Mouse (Mus musculus) heart, embryonic 11.5 days (tissue): Measurements from ENCODE around the gene Trappc3l. TPM values are rescaled to one million over a fixed set of nuclear protein-coding genes. Genes with fewer than 3 reads are reported as not detected.

Experiments used
- ATAC-seq: fragments of 200-750 bp; cut with Nextera tagmentation; replicated peaks from 2 replicates; pipeline ENCODE4 v1.8.0; 2017; ENCODE audit warnings: moderate library complexity; ENCODE audit not compliant: insufficient number of reproducible peaks, low FRiP score, low TSS enrichment
- H3K27ac ChIP-seq: fragments of 300-500 bp; sonication (generic); 2 replicates; pipeline ENCODE4 v1.5.1; 2014; ENCODE audit warnings: mild to moderate bottlenecking, low read depth, low read length
- H3K27me3 ChIP-seq: fragments of 300-500 bp; sonication (generic); 2 replicates; pipeline ENCODE4 v1.6.1; 2014; ENCODE audit warnings: mild to moderate bottlenecking, low read length, mixed read lengths; ENCODE audit not compliant: control insufficient read depth, insufficient read depth
- H3K36me3 ChIP-seq: fragments of 300-500 bp; sonication (generic); 2 replicates; pipeline ENCODE4 v1.6.1; 2014; ENCODE audit warnings: mild to moderate bottlenecking, low read length, moderate library complexity, mixed read lengths; ENCODE audit not compliant: control insufficient read depth, insufficient read depth
- H3K4me1 ChIP-seq: fragments of 300-500 bp; sonication (generic); 2 replicates; pipeline ENCODE4 v1.6.1; 2014; ENCODE audit warnings: low read length; ENCODE audit not compliant: control insufficient read depth, insufficient read depth
- H3K4me2 ChIP-seq: fragments of 300-500 bp; sonication (generic); 2 replicates; pipeline ENCODE4 v1.6.1; 2014; ENCODE audit warnings: mild to moderate bottlenecking, moderate library complexity
- H3K4me3 ChIP-seq: fragments of 300-500 bp; sonication (generic); 2 replicates; pipeline ENCODE4 v1.5.1; 2014; ENCODE audit warnings: low read depth, low read length
- H3K9ac ChIP-seq: fragments of 300-500 bp; sonication (generic); 2 replicates; pipeline ENCODE4 v1.6.1; 2014; ENCODE audit warnings: mild to moderate bottlenecking, low read depth, low read length, moderate library complexity
- H3K9me3 ChIP-seq: fragments of 300-500 bp; sonication (generic); replicated peaks from 2 replicates; pipeline ENCODE4 v1.6.1; 2016; ENCODE audit warnings: low read length; ENCODE audit not compliant: control insufficient read depth
- WGBS: fragments of 180-500 bp; shearing (Covaris S2); extraction: QIAGEN DNeasy Blood & Tissue Kit; methylation state at CpG from one replicate; pipeline ENCODE4 v1.1.7; 2014; ENCODE audit not compliant: insufficient replicate concordance; 5-methylcytosine and 5-hydroxymethylcytosine counted together
- polyA plus RNA-seq: library from polyadenylated mRNA; unstranded; fragments of >200 nt; fragmentation: Nextera tagmentation; extraction: Ambion mirVana; gene quantifications from 2 replicates; pipeline ENCODE4 v1.2.1, GENCODE M21; 2014

Gene Trappc3l
- polyA plus RNA-seq, 1 experiment from 2014 or later, result not detected

DNA sequence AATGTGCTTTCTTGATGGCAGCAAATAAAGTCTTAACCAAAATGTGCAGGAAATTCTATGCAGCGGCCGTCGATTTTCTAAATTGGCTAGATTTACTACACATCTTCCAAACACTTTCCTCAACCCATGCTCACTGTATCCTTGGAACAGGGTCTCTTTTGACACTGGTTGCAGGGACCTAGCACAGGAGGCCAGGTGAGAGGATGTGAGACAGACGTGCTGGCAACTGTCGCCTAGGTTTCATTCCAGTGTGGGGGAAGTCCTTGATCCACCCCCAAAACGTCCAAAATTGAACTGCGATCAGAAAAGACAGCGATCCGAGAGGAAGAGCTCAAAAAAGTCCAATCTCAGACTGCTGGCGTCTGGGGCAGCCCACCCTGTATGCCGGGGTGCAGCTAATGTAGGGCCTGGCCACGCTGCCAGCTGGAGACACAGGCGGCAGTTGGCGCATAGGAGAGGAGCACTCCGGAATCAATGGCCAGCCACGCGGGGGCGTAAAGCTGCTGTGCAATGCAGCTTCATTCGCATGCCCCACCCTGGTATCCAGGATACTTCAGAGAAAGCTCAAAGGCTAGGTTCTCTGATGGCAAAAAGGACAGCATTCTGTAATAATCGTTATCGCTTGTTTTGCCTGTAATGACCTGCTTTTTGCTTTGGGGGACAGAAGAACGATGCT is 3.6 kb upstream of the Trappc3l start:
- Histone ChIP-seq H3K9me3 (no peaks in the 10 kb centered on the region), H3K27me3 (no peaks in the 10 kb centered on the region; the same call in 1 of the 2 replicates), H3K4me2 (peak overlapping the region; percentile 56), H3K4me1 (no peaks in the 10 kb centered on the region), H3K27ac (no peak overlapping the region), H3K9ac (0 out of 2 replicates have a peak overlapping the region, but pooled peaks have one; percentile 39), H3K36me3 (no peaks in the 10 kb centered on the region), H3K4me3 (0 out of 2 replicates have a peak overlapping the region, but pooled peaks have one; percentile 23)
- WGBS, result 19% methylated on average over 22 of the region's 22 CpGs
- ATAC-seq, result no peak

DNA sequence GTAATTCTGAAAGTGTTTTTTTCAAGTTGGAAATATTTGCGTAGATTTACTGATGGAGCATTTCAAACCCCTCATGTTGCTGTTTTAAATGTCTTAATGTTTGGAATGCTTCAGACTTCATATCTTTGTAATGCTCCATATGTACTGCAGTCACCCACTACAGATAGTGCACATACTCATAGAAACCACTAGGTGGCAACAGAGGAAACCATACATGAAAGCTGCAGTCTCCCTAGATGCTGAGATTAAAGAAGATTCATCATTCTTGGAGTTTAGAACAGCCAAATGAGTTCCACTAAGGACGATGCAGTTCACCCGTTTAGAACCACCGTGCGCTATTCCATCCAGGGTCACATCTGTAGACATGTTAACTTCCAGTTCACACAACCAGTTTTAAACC is 810 bp upstream of the Trappc3l start:
- H3K4me3 ChIP-seq, result no peak overlapping the region
- H3K4me1 ChIP-seq, result no peaks in the 10 kb centered on the region
- no peak overlapping the region for H3K4me2 ChIP-seq
- no peak overlapping the region for H3K27ac ChIP-seq
- no peaks in the 10 kb centered on the region for H3K9me3 ChIP-seq
- no peak overlapping the region for H3K9ac ChIP-seq
- H3K27me3 ChIP-seq, result no peaks in the 10 kb centered on the region
- H3K36me3 ChIP-seq, result no peaks in the 10 kb centered on the region
- WGBS, result 19% methylated on average over 5 of the region's 5 CpGs
- ATAC-seq, result 0 out of 2 replicates have a peak, but pooled peaks have one; percentile 57

DNA sequence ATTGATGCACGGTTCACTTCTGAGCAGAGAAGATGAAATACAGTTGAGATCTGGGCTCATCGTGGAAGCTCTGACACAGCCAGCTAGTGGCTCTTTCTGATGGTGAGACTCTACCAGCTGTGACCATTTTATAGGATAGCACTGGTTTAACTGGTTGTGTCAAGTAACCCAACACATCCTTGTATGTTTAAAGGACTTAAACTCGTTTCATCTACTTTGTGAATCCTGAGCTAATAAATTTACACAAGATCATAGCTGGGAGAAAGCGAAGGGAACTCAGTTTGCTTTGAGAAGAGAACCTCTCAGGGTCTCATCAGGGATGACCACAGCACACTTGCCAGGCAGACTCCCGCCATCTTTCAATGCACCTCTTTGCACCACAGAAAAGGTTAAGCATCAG is 6.8 kb downstream of the Trappc3l start, which contains the start of gene Calhm4:
TSS of gene Calhm4 (minus strand) at position 101 of the 400 bp plus-strand sequence.
- H3K4me3 ChIP-seq, result no peak within 1 kb of the TSS
- H3K4me1 ChIP-seq, result no peaks in the 10 kb centered on the region
- H3K4me2 ChIP-seq, result no peak within 1 kb of the TSS
- no peaks in the 10 kb centered on the region for H3K9me3 ChIP-seq
- WGBS, result 76% methylated on average over 5 of the region's 5 CpGs
- H3K36me3 ChIP-seq, result no peaks in the 10 kb centered on the region
- no peak within 1 kb of the TSS for H3K27ac ChIP-seq
- no peak within 1 kb of the TSS for H3K9ac ChIP-seq
- ATAC-seq, result no peak
- no peaks in the 10 kb centered on the region for H3K27me3 ChIP-seq

DNA sequence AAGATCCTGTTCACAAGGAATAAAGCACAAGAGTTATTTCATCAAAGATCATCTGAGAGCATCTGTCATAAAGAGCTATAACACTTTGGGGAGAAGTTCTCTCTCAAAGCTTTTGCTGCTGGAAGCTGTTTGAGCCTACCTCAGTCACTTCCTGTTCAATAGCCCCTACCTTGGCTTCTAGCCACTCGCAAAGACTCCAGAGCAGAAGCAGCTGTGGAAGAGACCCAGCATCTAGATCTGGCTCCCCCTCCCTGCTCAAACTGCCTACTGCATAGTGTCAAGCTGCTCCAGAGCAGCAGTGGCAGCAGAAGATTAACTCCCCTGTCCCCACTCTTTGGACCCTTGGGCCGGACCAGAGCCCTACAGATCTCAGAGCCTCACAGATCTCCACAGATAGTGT is 16.6 kb downstream of the Trappc3l start:
- Histone ChIP-seq H3K9ac (no peak overlapping the region), H3K4me2 (no peak overlapping the region), H3K36me3 (no peaks in the 10 kb centered on the region), H3K4me3 (no peak overlapping the region), H3K9me3 (no peaks in the 10 kb centered on the region), H3K27ac (no peak overlapping the region), H3K27me3 (no peaks in the 10 kb centered on the region), H3K4me1 (no peaks in the 10 kb centered on the region)
- WGBS, result 70% methylated on average over 2 of the region's 2 CpGs
- no peak for ATAC-seq

DNA sequence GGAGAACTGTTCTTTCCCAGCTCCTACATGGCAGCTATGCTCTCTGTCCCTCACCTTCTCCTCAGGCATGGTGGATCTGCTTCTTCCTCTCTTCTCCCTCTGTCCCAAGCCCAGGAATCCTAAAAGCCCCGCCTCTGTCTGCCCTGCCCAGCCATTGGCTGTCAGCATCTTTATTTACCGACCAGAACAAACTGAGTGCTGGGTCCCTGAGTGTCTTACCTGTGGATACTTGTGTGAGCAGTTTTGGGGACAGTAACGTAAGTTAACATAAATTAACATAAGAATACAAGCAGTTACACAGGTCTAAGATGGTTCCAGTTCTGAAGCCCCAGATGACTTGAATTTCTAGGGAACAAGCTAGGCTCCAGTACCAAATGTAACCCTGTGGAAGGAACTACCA is 29.2 kb downstream of the Trappc3l start:
- H3K9ac ChIP-seq, result no peak overlapping the region
- H3K4me2 ChIP-seq, result no peak overlapping the region
- 58% methylated on average over 3 of the region's 3 CpGs for WGBS
- H3K4me3 ChIP-seq, result no peak overlapping the region
- H3K36me3 ChIP-seq, result no peaks in the 10 kb centered on the region
- ATAC-seq, result no peak
- H3K27me3 ChIP-seq, result no peaks in the 10 kb centered on the region
- no peaks in the 10 kb centered on the region for H3K9me3 ChIP-seq
- H3K27ac ChIP-seq, result no peak overlapping the region
- no peaks in the 10 kb centered on the region for H3K4me1 ChIP-seq

DNA sequence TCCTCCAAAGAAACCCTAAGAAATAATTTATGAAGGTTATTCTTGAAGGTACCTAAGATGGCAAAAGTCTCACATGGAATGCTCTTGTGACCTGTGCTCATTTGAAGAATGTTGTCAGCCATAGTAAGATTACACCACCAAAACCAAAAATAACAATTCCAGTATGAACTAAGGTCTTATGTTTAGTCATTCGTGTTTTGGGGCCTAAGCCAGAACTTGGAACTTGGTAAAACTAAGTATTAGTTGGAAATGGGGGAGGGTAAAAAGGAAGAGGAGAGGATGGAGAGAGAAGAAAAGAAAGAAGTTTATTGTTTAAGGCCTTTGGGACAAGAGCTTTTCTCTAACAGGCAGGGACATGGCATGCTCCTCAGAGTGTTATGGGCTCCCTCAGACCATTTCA is 32.2 kb downstream of the Trappc3l start:
- H3K4me2 ChIP-seq, result no peak overlapping the region
- no peak overlapping the region for H3K4me3 ChIP-seq
- ATAC-seq, result no peak
- no peak overlapping the region for H3K9ac ChIP-seq
- no peaks in the 10 kb centered on the region for H3K4me1 ChIP-seq
- 68% methylated on average over 1 of the region's 1 CpGs for WGBS
- H3K36me3 ChIP-seq, result no peaks in the 10 kb centered on the region
- no peaks in the 10 kb centered on the region for H3K9me3 ChIP-seq
- H3K27me3 ChIP-seq, result no peaks in the 10 kb centered on the region
- no peak overlapping the region for H3K27ac ChIP-seq

DNA sequence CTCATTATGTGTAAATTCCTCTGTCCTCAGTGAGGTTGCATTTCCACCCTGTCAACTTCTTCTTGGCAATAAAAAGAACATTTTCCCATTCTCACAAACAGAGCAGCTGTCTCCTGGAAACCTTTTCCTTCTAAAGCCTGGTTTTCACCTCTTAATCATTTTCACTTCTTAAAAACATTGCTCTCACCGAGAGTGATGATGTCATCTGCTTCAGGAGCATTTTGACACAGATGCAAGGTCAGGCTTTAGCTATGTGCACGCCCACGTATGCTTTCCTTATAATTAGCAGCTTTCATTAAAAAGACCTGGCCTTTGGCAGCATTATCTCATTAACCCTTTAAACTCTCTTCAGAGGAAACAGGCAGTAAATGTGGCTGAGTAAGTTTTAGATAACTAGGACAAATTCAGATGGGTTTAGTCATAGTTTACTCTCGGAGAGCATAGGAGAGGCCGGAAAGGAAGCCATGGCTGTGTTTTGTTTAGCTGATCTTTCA is 33.6 kb downstream of the Trappc3l start:
- H3K9ac ChIP-seq, result no peak overlapping the region
- no peaks in the 10 kb centered on the region for H3K9me3 ChIP-seq
- no peaks in the 10 kb centered on the region for H3K4me1 ChIP-seq
- 37% methylated on average over 5 of the region's 5 CpGs for WGBS
- H3K27ac ChIP-seq, result peak overlapping the region; percentile 48
- no peak overlapping the region for H3K4me3 ChIP-seq
- no peak overlapping the region for H3K4me2 ChIP-seq
- H3K36me3 ChIP-seq, result no peaks in the 10 kb centered on the region
- ATAC-seq, result no peak; the same call in 1 of the 2 replicates
- H3K27me3 ChIP-seq, result no peaks in the 10 kb centered on the region

DNA sequence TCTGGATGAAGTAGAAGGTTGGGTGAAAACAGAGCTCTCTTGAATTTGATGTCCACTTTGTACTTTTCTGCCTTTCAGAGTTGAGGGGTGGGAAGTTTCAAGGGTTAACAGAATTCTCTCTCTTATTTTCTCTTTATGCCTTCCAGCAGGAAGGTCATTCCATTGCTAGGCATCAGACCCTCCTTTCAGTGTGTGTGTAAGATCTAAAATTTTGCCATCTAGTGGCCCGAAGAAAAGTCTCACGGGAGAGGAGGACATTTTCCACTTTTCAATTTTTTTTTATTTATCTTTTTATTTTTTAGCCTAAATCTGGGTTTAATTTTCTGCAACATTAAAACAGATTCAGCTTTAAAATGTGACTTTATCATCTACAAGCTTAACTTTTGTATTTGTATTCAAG is 34.3 kb downstream of the Trappc3l start:
- WGBS, result 61% methylated on average over 2 of the region's 2 CpGs
- Histone ChIP-seq H3K4me1 (no peaks in the 10 kb centered on the region), H3K9ac (no peak overlapping the region), H3K27me3 (no peaks in the 10 kb centered on the region), H3K27ac (peak overlapping the region; percentile 48), H3K4me2 (no peak overlapping the region), H3K36me3 (no peaks in the 10 kb centered on the region), H3K4me3 (no peak overlapping the region), H3K9me3 (no peaks in the 10 kb centered on the region)
- no peak for ATAC-seq
